9 mouse cellular contexts compared by ENCODE assay signal in the genomic region with DNA sequence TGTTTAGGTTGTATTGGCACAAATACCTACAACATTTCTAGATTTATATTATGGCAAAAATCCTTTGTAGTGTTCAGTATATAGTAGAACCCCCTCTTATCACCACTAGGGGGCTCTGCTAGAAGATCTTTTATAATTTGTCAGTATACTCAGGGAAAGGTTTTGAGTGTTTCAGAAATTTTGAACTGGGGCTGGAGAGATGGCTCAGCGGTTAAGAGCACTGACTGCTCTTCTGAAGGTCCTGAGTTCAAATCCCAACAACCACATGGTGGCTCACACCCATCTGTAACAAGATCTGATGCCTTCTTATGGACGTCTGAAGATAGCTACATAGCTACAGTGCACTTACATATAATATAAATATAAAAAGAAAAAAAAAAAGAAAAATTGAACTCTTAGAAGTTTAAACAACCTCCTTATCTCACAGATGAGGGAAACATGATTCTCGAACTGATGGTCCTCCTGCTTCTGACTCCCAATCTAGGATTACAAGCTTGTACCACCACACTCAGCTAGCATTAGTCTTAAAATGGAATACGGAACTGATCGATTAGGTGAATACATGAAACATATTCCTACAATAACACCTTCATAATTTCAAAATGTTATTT. TPM values are rescaled to one million over a fixed set of nuclear protein-coding genes. Genes with fewer than 3 reads are reported as not detected.
DNase-seq lines count a peak whose midpoint lies in the region; ATAC-seq and TF ChIP-seq lines count a peak whose summit lies in the region.
"Had no signal": no experiment of that assay in that cellular context is flagged by ENCODE, and none has a peak within 500 bp of the region (broad histone marks: within the 10 kb centered on the region; RNA-seq: fewer than 3 reads in every experiment).

No protein-coding gene starts in this region.

- H3K36me3 ChIP-seq in hindbrain, embryonic 14.5 days (replicated peaks; ENCODE audit: control insufficient read depth, insufficient read depth) = no peaks in the 10 kb centered on the region
- no peaks in the 10 kb centered on the region for H3K36me3 ChIP-seq in hindbrain, embryonic 16.5 days (ENCODE audit: control insufficient read depth, insufficient read depth, low read length)
- no peaks in the 10 kb centered on the region for H3K36me3 ChIP-seq in CH12.LX (replicated peaks in 1 of 2; ENCODE audit: control insufficient read depth in 1 of 2, insufficient read depth in 1 of 2, low read length in 1 of 2)
- no peaks in the 10 kb centered on the region for H3K36me3 ChIP-seq in heart, embryonic 13.5 days
- no peaks in the 10 kb centered on the region for H3K36me3 ChIP-seq in liver, postnatal 0 days (replicated peaks; ENCODE audit: insufficient read depth, low read length)
- no peaks in the 10 kb centered on the region for H3K36me3 ChIP-seq in splenic B cell, adult 2 months (ENCODE audit: control insufficient read depth, insufficient read depth, low read length, poor library complexity, severe bottlenecking)
- H3K36me3 ChIP-seq: midbrain, embryonic 12.5 days had no signal

- H3K27ac ChIP-seq in hindbrain, embryonic 14.5 days = no peak overlapping the region
- H3K27ac ChIP-seq in hindbrain, embryonic 16.5 days (ENCODE audit: low read depth, low read length) = no peak overlapping the region
- no peak overlapping the region for H3K27ac ChIP-seq in CH12.LX (ENCODE audit: insufficient read depth, low read depth)
- H3K27ac ChIP-seq in heart, embryonic 13.5 days (replicated peaks) = no peak overlapping the region
- H3K27ac ChIP-seq in liver, postnatal 0 days (ENCODE audit: low read depth) = 0 out of 2 replicates have a peak overlapping the region, but pooled peaks have one; percentile 99

- TF ChIP-seq EP300 in CH12.LX (IDR thresholded peaks at IDR 0.05; ENCODE audit: low read length) = no peak
- TF ChIP-seq EP300 in liver, postnatal 0 days (IDR thresholded peaks at IDR 0.05; ENCODE audit: low read depth) = no peak

- DNase-seq in hindbrain, embryonic 14.5 days (ENCODE audit: low spot score) = peak; percentile 72
- DNase-seq in CH12.LX (ENCODE audit: extremely low read depth) = peak; percentile 75
- peak; percentile 45 for DNase-seq in adrenal gland, postnatal 14 days
- DNase-seq in liver, postnatal 0 days = no peak
- peak; percentile 76 for DNase-seq in splenic B cell, adult 2 months (ENCODE audit: low read depth, low spot score)
- no peak for DNase-seq in ovary, adult 18-20 months (ENCODE audit: low spot score)

- no peaks in the 10 kb centered on the region for H3K9me3 ChIP-seq in hindbrain, embryonic 14.5 days (ENCODE audit: control insufficient read depth, low read length)
- H3K9me3 ChIP-seq in hindbrain, embryonic 16.5 days (ENCODE audit: control insufficient read depth, low read length) = no peaks in the 10 kb centered on the region
- peaks cover 2% of the 10 kb centered on the region for H3K9me3 ChIP-seq in CH12.LX (replicated peaks; ENCODE audit: low read length)
- H3K9me3 ChIP-seq in heart, embryonic 13.5 days = no peaks in the 10 kb centered on the region
- H3K9me3 ChIP-seq in liver, postnatal 0 days (ENCODE audit: low read length) = no peaks in the 10 kb centered on the region
- H3K9me3 ChIP-seq: midbrain, embryonic 12.5 days had no signal

- no peak for TF ChIP-seq POLR2A in CH12.LX (IDR thresholded peaks at IDR 0.05; ENCODE audit: low read depth, low read length)

- H3K4me2 ChIP-seq in hindbrain, embryonic 14.5 days (replicated peaks) = peak overlapping the region; percentile 84; the same call in 1 of the 2 replicates
- no peak overlapping the region for H3K4me2 ChIP-seq in hindbrain, embryonic 16.5 days (ENCODE audit: low read length)
- no peak overlapping the region; the same call in 1 of the 2 replicates for H3K4me2 ChIP-seq in CH12.LX (ENCODE audit: insufficient read depth, low read depth, poor library complexity, severe bottlenecking)
- H3K4me2 ChIP-seq in heart, embryonic 13.5 days = peak overlapping the region; percentile 73; the same call in 1 of the 2 replicates
- no peak overlapping the region for H3K4me2 ChIP-seq in liver, postnatal 0 days (ENCODE audit: low read depth, low read length)

- H3K4me3 ChIP-seq in hindbrain, embryonic 14.5 days (replicated peaks; ENCODE audit: low read length) = 0 out of 2 replicates have a peak overlapping the region, but pooled peaks have one; percentile 75
- H3K4me3 ChIP-seq in hindbrain, embryonic 16.5 days (ENCODE audit: low read length) = no peak overlapping the region
- peak overlapping the region in 1 of 3 experiments; percentile 31 for H3K4me3 ChIP-seq in CH12.LX (replicated peaks in 1 of 3; ENCODE audit: low read depth in 2 of 3, low read length in 2 of 3, poor library complexity in 1 of 3)
- peak overlapping the region; percentile 96; the same call in 1 of the 2 replicates for H3K4me3 ChIP-seq in heart, embryonic 13.5 days
- no peak overlapping the region for H3K4me3 ChIP-seq in liver, postnatal 0 days (ENCODE audit: low read depth, low read length)

- peak; percentile 40 to 73; a peak in 3 of 4 replicates for TF ChIP-seq CTCF in CH12.LX (conservative IDR thresholded peaks at IDR 0.05 in 1 of 2, IDR thresholded peaks at IDR 0.05 in 1 of 2; ENCODE audit: low read depth in 2 of 2, low read length in 2 of 2)
- peak; percentile 65 for TF ChIP-seq CTCF in liver, postnatal 0 days (IDR thresholded peaks at IDR 0.05; ENCODE audit: low read depth)

- peaks cover 17% of the 10 kb centered on the region for H3K4me1 ChIP-seq in hindbrain, embryonic 14.5 days (replicated peaks; ENCODE audit: control insufficient read depth, insufficient read depth, low read length)
- H3K4me1 ChIP-seq in hindbrain, embryonic 16.5 days (ENCODE audit: control insufficient read depth, insufficient read depth, low read depth, low read length) = peaks cover 10% of the 10 kb centered on the region
- H3K4me1 ChIP-seq in CH12.LX (ENCODE audit: control insufficient read depth in 1 of 2, insufficient read depth in 2 of 2) = peaks cover 2 to 34% of the 10 kb centered on the region in 2 experiments; a peak in 3 of 4 replicates
- peaks cover 20% of the 10 kb centered on the region for H3K4me1 ChIP-seq in heart, embryonic 13.5 days
- H3K4me1 ChIP-seq in liver, postnatal 0 days (ENCODE audit: insufficient read depth) = peaks cover 8% of the 10 kb centered on the region

- no peak overlapping the region for H3K9ac ChIP-seq in hindbrain, embryonic 14.5 days
- H3K9ac ChIP-seq in hindbrain, embryonic 16.5 days (ENCODE audit: low read depth, low read length) = no peak overlapping the region
- H3K9ac ChIP-seq in CH12.LX (ENCODE audit: insufficient read depth, low read depth) = no peak overlapping the region
- no peak overlapping the region for H3K9ac ChIP-seq in heart, embryonic 13.5 days
- no peak overlapping the region for H3K9ac ChIP-seq in liver, postnatal 0 days (replicated peaks)

- in situ Hi-C loops in CH12.LX (cut with MboI; ENCODE audit: low pct_ligation_motif_present, low pct_unique_long_range_greater_than_20kb, low sequenced_read_pairs) = no loop called here

- no peaks in the 10 kb centered on the region for H3K27me3 ChIP-seq in hindbrain, embryonic 14.5 days (ENCODE audit: control insufficient read depth, insufficient read depth, low read length)
- H3K27me3 ChIP-seq in hindbrain, embryonic 16.5 days (replicated peaks; ENCODE audit: control insufficient read depth, insufficient read depth, low read length) = no peaks in the 10 kb centered on the region
- no peaks in the 10 kb centered on the region for H3K27me3 ChIP-seq in CH12.LX (replicated peaks)
- no peaks in the 10 kb centered on the region for H3K27me3 ChIP-seq in heart, embryonic 13.5 days (replicated peaks)
- H3K27me3 ChIP-seq in liver, postnatal 0 days (ENCODE audit: insufficient read depth, low read length) = no peaks in the 10 kb centered on the region
- H3K27me3 ChIP-seq in splenic B cell, adult 2 months (ENCODE audit: control insufficient read depth, insufficient read depth, low read length, poor library complexity, severe bottlenecking) = no peaks in the 10 kb centered on the region
- H3K27me3 ChIP-seq: midbrain, embryonic 12.5 days had no signal

- dilution Hi-C loops in CH12.LX (cut with MboI; ENCODE audit: extremely low pct_ligation_motif_present, extremely low pct_unique_long_range_greater_than_20kb, low sequenced_read_pairs) = no loop called here

- WGBS in hindbrain, embryonic 14.5 days = 74% methylated on average over 5 of the region's 5 CpGs
- WGBS in hindbrain, embryonic 16.5 days = 73% methylated on average over 5 of the region's 5 CpGs
- WGBS in heart, embryonic 13.5 days = 73% methylated on average over 5 of the region's 5 CpGs
- 55% methylated on average over 5 of the region's 5 CpGs for WGBS in liver, postnatal 0 days (ENCODE audit: insufficient replicate concordance)

- no peak for ATAC-seq in hindbrain, embryonic 14.5 days (ENCODE audit: low FRiP score)
- no peak for ATAC-seq in hindbrain, embryonic 16.5 days
- ATAC-seq in heart, embryonic 13.5 days (ENCODE audit: extremely low read depth, insufficient number of reproducible peaks, low FRiP score, low TSS enrichment) = no peak
- ATAC-seq in liver, postnatal 0 days = no peak

- TF ChIP-seq RAD21 in CH12.LX (IDR thresholded peaks at IDR 0.05; ENCODE audit: low read depth, low read length) = peak; percentile 54

- peaks cover 28% of the 10 kb centered on the region for H3K79me2 ChIP-seq in CH12.LX (replicated peaks; ENCODE audit: control insufficient read depth, extremely low read depth, insufficient read depth, poor library complexity, severe bottlenecking)

RNA-seq across cellular contexts. Expression of gene Smim14, which starts 1.4 kb away (rescaled TPM):
- 201 and 237 TPM in 2 replicates for polyA plus RNA-seq in hindbrain, embryonic 14.5 days (2014; fragmentation: Nextera tagmentation; extraction: Ambion mirVana)
- 197 and 207 TPM in 2 replicates for polyA plus RNA-seq in hindbrain, embryonic 16.5 days (2015; fragmentation: Nextera tagmentation; extraction: Ambion mirVana)
- total RNA-seq in CH12.LX (2012; rRNA removed) (9.7 and 11.4 TPM in 2 replicates), CH12.LX (2014; rRNA removed) (46.4 and 50.2 TPM in 2 replicates)
- polyA plus RNA-seq in CH12.LX (2012; ENCODE audit: insufficient read length, low read depth) = 19.3 and 19.7 TPM in 2 replicates
- total RNA-seq in adrenal gland, postnatal 14 days (2021) = 133 and 149 TPM in 2 replicates
- 100 and 101 TPM in 2 replicates for polyA plus RNA-seq in heart, embryonic 13.5 days (2015; fragmentation: Nextera tagmentation; extraction: Ambion mirVana)
- polyA plus RNA-seq in liver, postnatal 0 days (2015; fragmentation: Nextera tagmentation; extraction: Ambion mirVana) = 87.0 and 91.0 TPM in 2 replicates

RNA-seq across cellular contexts. Expression of gene Ube2k, which starts 1.5 kb away (rescaled TPM):
- 153 and 159 TPM in 2 replicates for polyA plus RNA-seq in hindbrain, embryonic 14.5 days (2014; fragmentation: Nextera tagmentation; extraction: Ambion mirVana)
- 183 and 199 TPM in 2 replicates for polyA plus RNA-seq in hindbrain, embryonic 16.5 days (2015; fragmentation: Nextera tagmentation; extraction: Ambion mirVana)
- 56.7 and 58.8 TPM in 2 replicates for total RNA-seq in CH12.LX (2012; rRNA removed)
- total RNA-seq in CH12.LX (2014; rRNA removed) = 51.4 and 54.9 TPM in 2 replicates
- 293 and 310 TPM in 2 replicates for polyA plus RNA-seq in CH12.LX (2012; ENCODE audit: insufficient read length, low read depth)
- 107 and 112 TPM in 2 replicates for total RNA-seq in adrenal gland, postnatal 14 days (2021)
- polyA plus RNA-seq in heart, embryonic 13.5 days (2015; fragmentation: Nextera tagmentation; extraction: Ambion mirVana) = 124 and 142 TPM in 2 replicates
- 73.2 and 74.6 TPM in 2 replicates for polyA plus RNA-seq in liver, postnatal 0 days (2015; fragmentation: Nextera tagmentation; extraction: Ambion mirVana)

RNA-seq across cellular contexts. Expression of gene Gm43552, which starts 42.9 kb away (rescaled TPM):
- not detected in 2 replicates for polyA plus RNA-seq in hindbrain, embryonic 14.5 days (2014; fragmentation: Nextera tagmentation; extraction: Ambion mirVana)
- polyA plus RNA-seq in hindbrain, embryonic 16.5 days (2015; fragmentation: Nextera tagmentation; extraction: Ambion mirVana) = not detected in 2 replicates
- not detected in 2 replicates for total RNA-seq in CH12.LX (2012; rRNA removed)
- total RNA-seq in CH12.LX (2014; rRNA removed) = not detected in 2 replicates
- 1.5 and 2.1 TPM in 2 replicates for polyA plus RNA-seq in CH12.LX (2012; ENCODE audit: insufficient read length, low read depth)
- total RNA-seq in adrenal gland, postnatal 14 days (2021) = not detected in 2 replicates
- 1.9 TPM in 1 of 2 replicates, not detected in the other for polyA plus RNA-seq in heart, embryonic 13.5 days (2015; fragmentation: Nextera tagmentation; extraction: Ambion mirVana)
- 1.4 TPM in 1 of 2 replicates, not detected in the other for polyA plus RNA-seq in liver, postnatal 0 days (2015; fragmentation: Nextera tagmentation; extraction: Ambion mirVana)
- polyA plus RNA-seq: midbrain, embryonic 12.5 days had no signal

Comparison
In these comparisons a context has a peak if more than half of its experiments do, and no peak if none do; other contexts are left out.
1. H3K4me2 ChIP-seq: peak in hindbrain, embryonic 14.5 days (single experiment) and heart, embryonic 13.5 days (single experiment); none in hindbrain, embryonic 16.5 days (single experiment), CH12.LX (single experiment) and liver, postnatal 0 days (single experiment).
2. H3K4me3 ChIP-seq: peak in hindbrain, embryonic 14.5 days (single experiment) and heart, embryonic 13.5 days (single experiment); none in hindbrain, embryonic 16.5 days (single experiment) and liver, postnatal 0 days (single experiment).
3. DNase-seq: peak in hindbrain, embryonic 14.5 days (single experiment), CH12.LX (single experiment), adrenal gland, postnatal 14 days (single experiment) and splenic B cell, adult 2 months (single experiment); none in liver, postnatal 0 days (single experiment) and ovary, adult 18-20 months (single experiment).